Mouse (Mus musculus) megakaryocyte, embryonic 14.5 days (primary cell): ENCODE data around the gene Mrpl43.

Experiments
- FLI1 ChIP-seq: IDR thresholded peaks from 2 replicates; pipeline ENCODE4 v1.6.1; 2012; ENCODE audit warnings: low read length, inconsistent platforms, mixed read lengths
- GATA1 ChIP-seq: IDR thresholded peaks from 3 replicates; pipeline ENCODE4 v1.6.1; 2012; ENCODE audit warnings: mixed read lengths, low read length, inconsistent platforms, borderline replicate concordance

- TF ChIP-seq GATA1: no peak
- TF ChIP-seq FLI1: no peak
These were observed 10.3 kb upstream of the Mrpl43 start for GRCm38 (mm10) chr19:45016341-45017215.
